Mouse (Mus musculus) embryonic fibroblast, embryonic 13.5 days (primary cell): Measurements from ENCODE around the gene Chn2.

Source experiments
- CTCF ChIP-seq: IDR thresholded peaks from 2 replicates; pipeline ENCODE4 v1.5.1; 2011; ENCODE audit warnings: mild to moderate bottlenecking, control low read depth, low read length, moderate library complexity, borderline replicate concordance; ENCODE audit not compliant: insufficient read depth
- POLR2A ChIP-seq: IDR thresholded peaks from 2 replicates; pipeline ENCODE4 v1.6.1; 2011; ENCODE audit warnings: low read depth, mild to moderate bottlenecking, control low read depth, low read length, moderate library complexity

GRCm38 (mm10) chr6:54170286-54170894 lies 131.0 kb downstream of the Chn2 start:
- no peak for TF ChIP-seq CTCF
- no peak for TF ChIP-seq POLR2A
